Mouse (Mus musculus) liver, adult 2 months (tissue): Measurements from ENCODE around the gene 4930564D02Rik.

Experiments used
- CTCF ChIP-seq: fragments of 200-500 bp; IDR thresholded peaks from 2 replicates; pipeline ENCODE4 v1.5.1; 2011; ENCODE audit warnings: low read depth, low read length, control low read depth
- POLR2A ChIP-seq: fragments of 200-500 bp; IDR thresholded peaks from 2 replicates; pipeline ENCODE4 v1.6.1; 2011; ENCODE audit warnings: low read length, control low read depth; ENCODE audit not compliant: insufficient read depth; ENCODE audit errors: extremely low read depth

DNA sequence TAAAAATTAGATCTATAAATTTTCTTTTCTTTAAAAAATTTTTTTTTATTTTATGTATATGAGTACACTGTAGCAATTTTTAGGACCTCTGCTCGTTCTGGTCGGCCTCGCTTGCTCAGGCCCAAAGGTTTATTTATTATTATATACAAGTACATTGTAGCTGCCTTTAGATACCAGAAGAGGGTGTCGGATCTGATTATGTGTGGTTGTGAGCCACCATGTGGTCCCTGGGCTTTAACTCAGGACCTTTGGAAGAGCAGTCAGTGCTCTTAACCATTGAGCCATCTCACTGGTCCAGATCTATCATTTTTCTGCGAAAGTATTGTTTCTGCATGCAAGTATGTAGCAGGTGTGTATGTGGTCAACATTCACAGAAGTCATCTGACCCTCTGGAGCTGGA, 4.6 kb downstream of the 4930564D02Rik start:
- no peak for TF ChIP-seq CTCF
- no peak for TF ChIP-seq POLR2A
